Mouse (Mus musculus) adrenal gland, postnatal 10 days (tissue): Measurements from ENCODE around the gene Calr3. TPM values are rescaled to one million over a fixed set of nuclear protein-coding genes. Genes with fewer than 3 reads are reported as not detected.

ENCODE experiments used
- microRNA-seq: library from miRNA; unstranded; fragments of <30 nt; microRNA quantifications from one replicate; pipeline ENCODE4 v1.2.0, GENCODE M21; 2021
- total RNA-seq, 2 experiments: library from RNA; stranded (reverse); gene quantifications; 2 replicates each; pipeline ENCODE4 v1.2.3; 2021

Gene Calr3
- total RNA-seq, 2 experiments from 2014 or later, result 4.0 to 4.1 TPM

Small RNAs within 50 kb of the gene (microRNA-seq; reads per million reads assigned to microRNA genes)
- 1.8 reads per million for gene Mir7068

Other genes starting within 250 kb of the Calr3 start
- gene Cib3, start 231.0 kb downstream of the Calr3 start, total RNA-seq, result not detected
- gene Gm11034, start 230.2 kb downstream of the Calr3 start, total RNA-seq, result not detected
- 10 to 100 TPM; 43.8 to 46.8 TPM for gene Fam32a, start 224.1 kb downstream of the Calr3 start, total RNA-seq
- 10 to 100 TPM; 66.8 to 81.0 TPM for gene Ap1m1, start 203.9 kb downstream of the Calr3 start, total RNA-seq
- gene Gm10282, start 138.6 kb downstream of the Calr3 start, total RNA-seq, result 10 to 100 TPM; 18.5 to 18.7 TPM
- 10 to 100 TPM; 48.0 to 99.9 TPM for gene Klf2, start 124.8 kb downstream of the Calr3 start, total RNA-seq
- gene Eps15l1, start 22.4 kb downstream of the Calr3 start, total RNA-seq, result 10 to 100 TPM; 41.6 to 63.1 TPM
- 10 to 100 TPM in 1 of 2 experiments, 1 to 10 TPM in 1; 6.8 to 12.7 TPM for gene 1700030K09Rik, start within 50 bp of the Calr3 start, total RNA-seq
- 10 to 100 TPM; 49.2 to 57.8 TPM for gene Cherp, start 31.4 kb upstream of the Calr3 start, total RNA-seq
- gene Slc35e1, start 48.7 kb upstream of the Calr3 start, total RNA-seq, result 10 to 100 TPM; 28.1 to 29.6 TPM
- 10 to 100 TPM; 10.1 to 10.2 TPM for gene Med26, start 104.4 kb upstream of the Calr3 start, total RNA-seq
- gene Smim7, start 127.2 kb upstream of the Calr3 start, total RNA-seq, result 10 to 100 TPM; 95.5 to 97.2 TPM
- 10 to 100 TPM; 25.7 to 71.4 TPM for gene Tmem38a, start 128.2 kb upstream of the Calr3 start, total RNA-seq
- under 1 TPM; 0.51 to 0.73 TPM for gene Nwd1, start 202.8 kb upstream of the Calr3 start, total RNA-seq